Mouse (Mus musculus) spleen, adult 12 weeks (tissue): ENCODE data around the gene Gm3727.
"Not testable (repeated sequence)": the region's sequence is repeated elsewhere in the genome, so short reads cannot be mapped to it uniquely, and the experiment has no call there.

Source experiments
- DNase-seq: peaks from one replicate; pipeline ENCODE4 v3.0.0; 2022; ENCODE audit warnings: low spot score

The Gm3727 gene

DNA sequence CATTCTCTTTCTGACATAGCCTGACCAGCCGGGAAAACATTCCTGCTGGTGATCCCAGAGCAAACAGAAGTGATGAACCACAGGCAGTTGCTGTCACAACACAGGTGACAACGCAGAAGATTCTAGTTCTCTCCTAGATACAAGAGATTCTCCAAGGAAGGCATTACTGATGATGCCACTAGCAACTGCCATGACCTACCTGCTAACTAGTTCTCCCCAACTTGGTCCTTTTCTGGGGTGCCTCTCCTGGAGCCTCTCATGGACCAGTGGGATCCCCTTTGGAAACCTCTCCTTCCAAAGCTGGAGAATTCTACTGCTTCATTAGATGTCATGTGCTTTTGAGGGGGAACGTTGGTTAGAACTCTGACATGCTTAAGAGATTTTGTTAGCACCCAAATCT, at the start of gene Gm3727:
Gene Gm3727, minus strand, starts transcription at position 101 of the 400 bp plus-strand sequence.
- DNase-seq: not testable (repeated sequence)

DNA sequence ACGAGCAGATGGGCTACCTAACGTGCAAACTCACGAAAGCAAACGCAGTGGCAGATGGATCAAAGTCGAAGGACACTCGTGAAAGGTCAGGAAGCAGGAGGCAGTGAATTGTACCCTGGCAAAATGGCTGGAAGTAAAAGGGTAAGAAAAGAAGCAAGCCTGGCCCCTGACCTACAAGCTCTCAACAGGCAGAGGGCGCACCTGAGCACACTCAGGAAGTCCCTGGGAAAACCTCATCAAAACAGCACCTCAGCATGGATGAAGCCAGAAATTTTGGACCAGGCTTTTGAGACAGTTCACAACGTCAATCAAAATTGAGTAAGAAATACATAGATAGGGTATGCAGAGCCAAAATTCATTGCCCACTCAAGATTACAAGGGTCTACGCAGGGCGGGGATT, 21.0 kb downstream of the Gm3727 start:
- DNase-seq: not testable (repeated sequence)
